Mouse (Mus musculus): ENCODE results near the gene Gucy1b2. TPM values are rescaled to one million over a fixed set of nuclear protein-coding genes. Genes with fewer than 3 reads are reported as not detected.

The Gucy1b2 gene
- total RNA-seq, 4 experiments from 2014 or later, result 0.16 to 0.43 (median 0.23) TPM

DNA sequence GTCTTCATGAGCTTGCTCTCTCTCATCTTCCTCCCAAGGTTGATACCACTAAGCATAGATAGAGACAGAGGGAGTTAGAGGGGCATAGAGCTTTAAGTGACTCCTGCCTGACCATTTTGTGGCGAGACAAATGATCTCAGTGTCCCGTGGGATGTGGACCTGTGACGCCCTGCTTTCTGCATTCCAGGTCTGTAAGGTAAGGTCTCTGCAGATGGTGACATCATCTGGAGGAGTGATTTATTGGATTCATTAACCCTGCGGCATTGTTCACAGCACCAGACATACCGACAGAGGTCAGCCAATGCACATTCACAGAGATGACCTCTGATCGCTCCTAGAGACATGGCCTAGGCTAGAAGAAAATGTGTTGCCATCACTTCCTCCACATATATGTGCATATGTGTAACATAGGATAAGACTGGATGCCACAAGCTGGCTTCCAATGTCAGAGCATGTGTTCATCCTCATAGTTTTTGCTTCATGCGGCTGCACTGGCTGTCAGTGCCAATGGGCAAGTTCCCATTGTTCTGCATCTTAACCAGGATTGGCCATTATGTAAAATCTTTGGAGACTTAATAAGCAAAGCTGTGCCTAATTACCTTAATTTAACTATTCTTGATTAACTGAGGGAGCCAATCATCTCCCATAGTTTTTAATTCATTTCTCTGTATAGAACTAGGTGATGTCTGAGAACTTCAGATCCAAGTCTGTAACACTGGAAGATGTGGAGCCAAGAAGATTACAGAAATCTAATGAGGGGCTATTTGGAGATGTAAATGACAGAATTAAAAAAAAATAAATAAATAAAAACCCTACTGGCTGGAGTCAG is 9.5 kb downstream of the Gucy1b2 start:
- DNase-seq (ENCODE audit: low spot score in 2 of 2), result no peak

DNA sequence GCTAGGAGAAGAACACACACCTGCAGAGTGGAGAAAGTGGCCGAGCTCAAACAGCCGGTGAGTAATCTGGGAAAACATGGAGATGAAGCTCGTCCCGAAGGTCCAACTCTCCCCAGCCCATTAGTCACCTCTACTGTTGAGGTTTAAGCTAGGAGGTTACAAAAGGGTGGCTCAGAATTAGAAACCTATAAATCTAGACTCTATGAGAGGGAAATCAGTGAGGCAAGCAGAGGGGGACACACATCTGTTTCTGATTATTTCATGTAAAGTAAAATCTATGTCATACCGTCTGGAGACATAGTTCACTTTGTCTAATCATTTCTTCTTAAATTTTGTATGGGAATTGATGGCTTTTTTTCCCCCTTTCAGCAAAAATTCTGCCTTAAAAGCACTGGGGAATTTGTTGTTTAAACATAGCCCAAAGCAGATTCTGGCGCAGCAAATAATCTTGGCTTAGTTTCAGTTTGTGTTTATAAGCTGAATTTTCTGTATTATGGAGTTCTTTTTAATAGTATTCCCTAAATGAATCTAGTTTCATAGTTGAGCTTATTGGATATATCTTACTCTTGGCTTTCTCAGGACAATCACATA is 12.2 kb downstream of the Gucy1b2 start:
- no peak for DNase-seq (ENCODE audit: low spot score in 2 of 2)

DNA sequence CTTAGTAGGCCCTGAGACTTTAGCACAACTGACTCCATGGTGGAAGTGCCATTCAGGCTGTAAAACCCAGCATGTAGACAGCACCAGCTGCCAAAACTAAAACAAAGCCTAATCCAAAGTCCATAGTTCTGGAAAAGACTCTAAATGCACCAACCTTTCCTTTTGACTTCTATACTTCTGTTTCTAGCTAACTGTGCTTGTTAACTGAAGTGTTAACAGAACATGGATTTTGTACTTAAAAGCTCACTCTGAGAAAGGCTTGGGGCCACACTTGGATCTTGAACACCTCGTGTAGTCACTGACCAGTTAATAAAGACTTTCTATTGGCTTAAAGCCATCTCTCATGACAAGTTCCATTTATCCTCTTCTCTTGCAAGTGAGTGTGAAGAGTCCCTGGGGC is 13.1 kb downstream of the Gucy1b2 start:
- no peak for DNase-seq (ENCODE audit: low spot score in 2 of 2)

DNA sequence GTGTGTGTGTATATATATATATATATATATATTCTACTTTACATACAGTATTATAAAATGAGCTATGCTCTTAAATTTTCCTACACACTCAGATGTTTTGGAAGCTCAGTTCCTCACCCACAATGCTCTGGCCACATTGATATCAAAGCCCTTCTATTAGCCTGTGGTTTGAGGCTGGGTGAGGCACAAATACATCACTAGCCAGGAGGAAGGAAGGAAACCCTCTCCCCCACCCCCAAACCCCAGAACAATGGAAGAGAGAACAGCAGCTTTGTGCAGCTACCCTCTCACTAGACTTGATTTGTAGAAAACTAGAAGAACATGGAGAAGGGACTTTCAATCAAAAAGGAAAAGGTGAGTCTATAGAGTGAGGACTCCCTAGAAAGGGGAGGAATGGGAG is 16.1 kb downstream of the Gucy1b2 start:
- DNase-seq (ENCODE audit: low spot score in 2 of 2), result no peak

DNA sequence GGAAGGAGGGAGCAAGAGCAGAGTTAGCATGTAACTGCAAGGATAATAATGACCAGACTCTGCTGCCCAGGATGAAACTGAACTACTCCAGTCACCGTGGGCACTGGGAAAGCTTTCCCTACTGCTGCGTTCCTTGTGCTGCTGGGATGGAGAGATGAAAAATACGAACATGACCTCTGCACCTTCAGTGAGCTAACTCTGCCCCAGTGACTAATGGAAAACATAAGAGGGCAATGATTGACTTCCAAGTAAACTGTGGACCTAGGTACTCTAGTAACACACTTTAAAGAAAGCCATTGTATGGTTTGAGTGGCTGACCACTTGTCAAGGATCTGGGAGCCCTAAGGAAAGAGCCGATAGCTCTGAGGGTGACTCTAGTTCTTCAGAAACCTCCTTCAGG is 17.9 kb downstream of the Gucy1b2 start:
- DNase-seq (ENCODE audit: low spot score in 2 of 2), result no peak

DNA sequence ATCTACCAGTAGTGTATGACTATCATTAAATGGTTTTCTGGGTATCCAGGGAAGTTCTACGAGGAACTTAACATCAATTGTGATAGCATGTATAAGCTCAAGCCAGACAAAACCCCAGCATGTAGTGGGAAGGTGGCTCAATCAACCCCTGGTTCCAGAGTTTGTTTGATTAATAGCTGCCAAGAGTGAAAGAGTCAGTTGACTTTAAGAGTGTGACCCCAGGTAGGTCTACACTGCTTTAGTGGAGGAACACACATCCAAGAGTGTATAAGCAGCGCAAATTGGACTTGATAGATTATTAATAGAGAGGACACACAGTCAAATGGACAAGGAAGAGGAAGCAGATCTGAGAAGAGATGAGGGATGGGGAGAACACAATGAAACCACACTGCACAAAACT is 18.3 kb downstream of the Gucy1b2 start:
- DNase-seq (ENCODE audit: low spot score in 2 of 2), result no peak

DNA sequence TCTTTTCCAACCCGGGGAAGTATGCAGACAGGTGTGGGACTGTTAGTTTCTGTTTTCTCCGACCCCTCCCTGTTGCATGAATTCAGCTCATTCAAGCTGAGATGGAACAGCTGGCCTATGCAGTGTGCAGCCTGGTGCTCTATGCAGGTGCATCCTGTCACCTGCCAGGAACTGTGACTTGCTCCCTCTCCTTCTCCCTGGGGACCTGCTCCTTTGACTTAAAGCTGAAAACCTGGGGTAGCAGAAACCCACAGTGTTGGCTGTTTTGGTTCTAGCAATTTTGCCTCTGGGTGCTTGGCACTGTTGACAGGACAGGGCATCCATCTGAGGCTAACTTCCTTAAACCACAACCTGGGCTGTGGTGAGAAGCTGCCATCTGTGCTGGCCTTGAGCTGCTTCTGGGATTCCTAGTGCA is 30.8 kb downstream of the Gucy1b2 start:
- DNase-seq (ENCODE audit: low spot score in 2 of 2), result no peak

DNA sequence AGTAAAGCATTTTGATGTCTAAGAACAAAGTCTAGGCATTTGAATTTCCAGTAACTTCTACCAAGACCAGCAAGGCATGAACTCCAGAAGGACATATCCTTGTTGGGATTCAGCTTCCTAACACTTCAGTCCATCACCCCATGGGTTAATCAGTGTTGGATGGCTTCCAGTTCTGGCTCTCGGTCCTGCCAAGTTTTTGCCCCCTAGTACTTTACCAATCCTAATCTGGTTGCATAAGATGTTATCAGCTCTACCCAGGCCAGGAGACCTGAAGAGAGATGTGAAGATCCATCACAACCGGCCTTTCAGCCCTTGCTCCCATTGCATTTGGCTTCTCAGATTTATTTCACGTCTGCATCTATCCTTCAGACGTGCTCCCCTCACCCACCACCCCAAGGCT is 33.8 kb downstream of the Gucy1b2 start:
- no peak for DNase-seq (ENCODE audit: low spot score in 2 of 2)

DNA sequence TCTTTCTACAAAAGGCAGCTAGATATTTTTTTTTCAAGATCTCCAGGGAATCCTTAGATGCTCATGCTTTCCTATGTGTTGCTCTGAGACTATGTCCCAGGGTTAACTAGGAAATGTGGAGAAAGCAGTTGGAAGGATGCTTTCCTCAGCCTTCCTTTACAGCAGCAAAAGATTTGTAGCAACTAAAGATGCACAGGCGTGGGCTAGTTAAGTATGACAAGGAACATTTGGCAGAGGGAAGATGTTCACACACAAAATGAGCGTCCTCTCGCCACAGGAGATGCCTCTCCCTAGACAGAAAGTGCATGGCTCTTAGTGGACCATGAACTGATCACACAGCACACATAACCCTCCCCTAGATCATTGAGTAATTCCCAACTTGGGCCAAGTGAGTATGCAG is 38.6 kb downstream of the Gucy1b2 start:
- no peak for DNase-seq (ENCODE audit: low spot score in 2 of 2)

DNA sequence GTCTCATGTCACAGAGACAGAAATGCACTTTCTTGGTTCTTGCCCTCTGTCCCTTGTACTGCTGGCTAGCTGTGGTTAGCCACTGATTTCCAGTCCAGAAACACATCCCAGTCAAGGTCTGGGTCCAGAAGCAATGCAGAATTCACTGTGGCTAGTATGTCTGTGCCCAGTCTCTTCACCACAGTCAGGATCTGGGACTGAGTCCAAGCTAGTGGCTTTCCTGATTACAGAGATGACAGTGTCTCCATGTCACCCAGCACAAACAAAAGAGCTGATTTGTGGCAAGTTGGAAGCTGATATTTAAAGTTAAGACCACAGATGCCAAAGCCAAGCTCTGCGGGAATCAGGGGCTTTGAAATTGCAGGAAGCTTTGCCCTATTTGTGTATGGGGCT is 39.4 kb downstream of the Gucy1b2 start:
- DNase-seq (ENCODE audit: low spot score in 2 of 2), result peak; percentile 32 to 48

DNA sequence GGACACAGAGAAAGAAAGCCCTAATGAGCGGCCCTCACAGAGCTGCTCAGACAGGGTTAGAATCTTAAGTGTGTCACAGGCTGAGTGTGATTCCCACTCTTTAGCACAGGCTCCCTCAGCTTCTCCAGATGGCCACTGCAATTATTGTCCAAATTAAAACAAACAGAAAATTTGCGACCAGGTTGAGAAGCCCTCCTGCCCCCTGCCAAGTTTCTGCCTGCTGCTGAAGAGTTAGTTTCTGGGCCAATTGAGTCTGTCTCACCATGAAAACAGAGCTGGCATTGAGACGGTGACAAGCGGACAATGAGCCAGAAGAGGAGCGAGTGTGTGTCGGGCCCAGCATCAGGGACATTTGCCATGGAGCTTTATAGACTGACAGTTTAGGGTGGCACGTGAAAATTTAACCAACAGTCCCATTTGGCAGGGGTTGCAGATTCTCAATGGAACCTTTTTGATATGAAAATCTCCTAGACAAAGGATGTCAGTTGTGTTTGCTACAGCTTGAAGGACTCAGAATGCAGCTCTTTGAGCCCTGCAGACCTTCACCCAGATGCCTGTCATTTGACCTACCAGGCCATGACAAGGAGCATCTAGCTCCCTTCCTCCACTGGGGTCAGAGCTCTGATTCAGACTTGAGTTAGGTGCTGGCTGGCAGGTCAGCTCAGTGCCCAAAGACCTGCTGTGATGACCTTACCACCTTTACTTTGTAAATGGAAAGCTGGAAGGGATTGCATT is 39.9 kb downstream of the Gucy1b2 start:
- peak; percentile 19 to 36 for DNase-seq (ENCODE audit: low spot score in 2 of 2)

DNA sequence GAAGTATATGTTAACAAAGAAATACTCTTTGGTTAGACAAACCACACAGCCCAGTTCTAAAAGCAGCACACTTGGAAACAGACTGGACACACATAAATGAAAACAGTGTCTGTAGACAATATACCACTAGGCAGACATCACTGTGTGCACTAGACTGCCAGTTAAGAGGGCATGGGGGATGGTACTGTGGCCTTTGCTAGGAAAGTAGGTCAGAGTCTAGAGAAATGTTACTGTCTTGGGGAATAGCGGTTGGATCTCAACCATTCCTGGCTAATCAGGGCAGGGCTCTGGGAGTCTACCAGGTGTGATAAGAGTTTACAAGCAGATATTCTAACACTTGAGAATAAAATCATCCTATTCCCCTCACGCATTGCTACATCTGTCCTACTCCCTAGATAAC is 60.7 kb downstream of the Gucy1b2 start:
- DNase-seq (ENCODE audit: low spot score in 2 of 2), result no peak

DNA sequence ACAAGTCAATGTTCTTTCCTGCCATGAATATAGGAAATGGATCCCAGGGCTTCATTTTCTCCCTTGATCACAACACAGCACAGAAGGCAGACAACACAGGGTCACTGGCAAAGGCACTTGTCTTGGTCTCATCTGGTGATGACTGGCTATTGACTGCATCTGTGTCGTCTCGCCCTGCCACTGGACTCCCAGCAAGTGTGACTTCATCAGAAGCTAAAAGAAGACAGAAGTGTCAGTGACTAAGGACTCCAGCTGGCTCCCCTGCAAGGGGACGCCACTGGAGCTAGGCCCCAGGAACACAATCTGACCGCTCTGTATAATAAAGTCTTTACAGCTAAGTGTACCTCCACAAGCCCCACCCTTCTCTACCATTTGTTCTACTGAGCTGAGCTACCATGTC is 63.3 kb downstream of the Gucy1b2 start:
- no peak for DNase-seq (ENCODE audit: low spot score in 2 of 2)

DNA sequence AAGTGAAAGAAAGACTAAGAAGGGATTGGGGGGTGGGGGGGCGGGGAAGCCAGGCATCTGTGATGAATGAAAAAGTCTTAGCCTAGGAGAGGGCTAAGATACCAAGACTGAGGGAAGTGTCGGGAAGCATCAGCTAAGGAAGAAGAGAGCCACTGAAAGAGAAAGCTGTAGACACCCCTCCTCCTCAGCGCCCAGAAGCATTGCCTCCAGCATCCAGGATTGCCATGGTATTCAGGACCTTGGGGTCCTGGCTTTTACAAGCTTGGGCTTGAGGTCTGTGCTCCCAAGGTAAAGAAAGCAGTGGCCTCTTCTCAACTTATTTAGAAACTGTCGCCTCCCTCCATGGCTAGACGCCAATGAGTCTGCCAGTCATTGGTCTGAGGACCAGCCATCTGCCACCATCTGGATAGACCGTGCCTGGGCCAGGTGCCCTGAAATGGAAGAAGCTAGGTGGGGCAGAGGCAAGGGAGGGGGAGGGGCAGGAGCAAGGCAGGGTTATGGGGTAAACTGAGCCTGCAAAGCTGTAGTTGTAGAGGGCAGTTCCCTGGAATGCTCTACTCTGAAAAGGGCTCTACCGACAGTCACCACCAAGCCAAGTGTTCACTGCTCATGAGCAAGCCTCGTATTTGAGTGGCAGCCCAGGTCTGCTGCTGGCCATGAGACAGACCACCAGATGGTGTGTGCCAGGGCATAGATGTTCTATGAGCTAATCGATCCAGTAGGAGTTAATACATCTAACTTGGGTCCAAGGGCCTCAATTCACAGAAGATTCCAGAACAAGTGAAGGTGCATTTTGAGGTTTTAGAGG is 66.2 kb downstream of the Gucy1b2 start:
- DNase-seq (ENCODE audit: low spot score in 2 of 2), result peak in 1 of 2 experiments; percentile 8

DNA sequence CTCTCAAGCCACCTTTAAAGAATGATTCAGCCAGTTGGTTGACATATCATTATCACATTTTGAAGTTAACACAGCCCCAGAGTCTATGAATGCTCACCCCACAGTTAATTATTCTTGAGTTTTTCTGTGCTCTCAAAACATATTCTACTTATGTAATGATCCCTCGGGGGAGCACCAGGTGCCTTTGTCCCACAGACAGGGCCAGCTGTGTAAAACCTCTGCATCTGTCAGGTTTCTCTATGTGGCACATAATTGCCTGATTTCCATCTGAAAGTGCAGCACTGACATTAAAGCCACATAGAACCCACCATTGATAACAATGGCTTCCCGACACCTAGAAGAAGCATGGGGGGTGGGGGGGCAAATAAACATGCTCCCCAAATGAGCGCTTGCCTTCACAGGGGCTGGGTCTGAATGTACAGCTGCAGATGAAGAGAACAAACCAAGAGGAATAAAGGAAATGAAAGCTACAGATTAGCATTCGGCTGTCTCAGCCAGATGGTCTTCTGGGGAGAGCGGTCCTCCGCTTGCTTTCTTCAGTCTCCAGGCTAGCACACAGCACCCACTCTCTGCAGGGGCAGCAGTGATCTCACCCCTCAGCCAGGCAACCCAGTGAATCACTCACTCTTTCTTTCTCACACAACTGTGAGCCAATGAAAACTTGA is 66.9 kb downstream of the Gucy1b2 start:
- DNase-seq (ENCODE audit: low spot score in 2 of 2), result peak; percentile 22 to 38

DNA sequence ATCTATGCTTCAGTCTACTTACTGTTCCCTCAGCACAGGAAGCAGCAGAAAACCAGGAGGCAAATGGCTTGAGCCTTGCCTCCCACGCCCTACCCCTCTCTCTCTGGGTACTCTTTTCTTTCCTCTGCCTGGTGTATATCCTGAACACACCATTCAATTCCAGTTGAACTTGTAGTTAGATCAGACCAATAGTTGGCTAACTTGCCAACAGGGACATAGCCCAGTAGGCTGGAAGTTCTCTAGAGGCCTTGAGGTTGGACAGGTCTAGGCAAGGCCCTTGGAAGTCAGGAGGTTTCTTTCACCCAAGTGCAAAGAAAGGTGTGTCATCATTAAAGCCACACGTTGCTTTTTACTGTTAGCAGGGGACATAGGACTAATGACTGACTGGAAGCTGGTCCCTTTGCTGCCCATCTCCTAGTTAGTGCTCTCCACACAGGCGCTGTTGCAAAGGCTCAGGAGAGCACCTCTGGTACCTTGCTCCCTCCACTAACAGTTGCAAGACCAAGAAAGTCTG is 72.2 kb downstream of the Gucy1b2 start:
- no peak for DNase-seq (ENCODE audit: low spot score in 2 of 2)

DNA sequence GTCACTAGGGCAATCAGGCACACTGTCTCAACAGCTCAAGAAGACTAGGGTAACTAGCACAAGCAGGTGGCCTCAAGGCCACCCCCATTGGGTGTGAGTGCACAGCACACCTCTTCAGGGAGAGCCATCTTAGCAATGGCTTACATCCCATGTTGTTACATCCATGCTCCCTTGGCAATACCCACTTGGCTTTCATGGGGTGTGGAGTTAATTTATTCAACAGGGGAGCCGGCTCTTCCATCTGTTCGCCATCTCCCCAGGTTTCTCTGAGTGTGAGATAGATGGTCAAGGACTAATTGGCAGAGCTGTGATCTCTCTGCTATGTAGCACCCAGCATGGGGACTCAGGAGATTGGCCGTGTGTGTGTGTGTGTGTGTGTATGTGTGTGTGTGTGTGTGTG is 73.0 kb downstream of the Gucy1b2 start:
- DNase-seq (ENCODE audit: low spot score in 2 of 2), result no peak

DNA sequence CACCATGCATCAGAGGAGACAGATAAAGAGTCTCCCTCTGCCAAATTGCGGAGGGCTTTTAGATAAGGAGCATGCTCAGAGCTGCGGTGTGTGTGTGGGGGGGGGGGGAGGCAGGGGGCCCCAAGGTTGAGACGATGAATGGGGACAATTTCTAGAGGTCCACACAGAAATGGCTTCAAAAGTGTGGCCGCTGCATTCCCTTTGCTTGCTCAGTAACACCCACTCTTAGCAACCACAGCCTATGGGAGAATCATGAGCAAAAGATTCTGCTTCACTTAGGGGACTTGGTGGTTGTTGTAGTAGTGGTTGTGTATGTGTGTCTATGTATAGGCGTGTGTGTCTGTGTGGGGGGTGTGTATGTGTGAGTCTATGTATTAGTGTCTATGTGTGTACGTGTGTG is 75.5 kb downstream of the Gucy1b2 start:
- no peak for DNase-seq (ENCODE audit: low spot score in 2 of 2)

DNA sequence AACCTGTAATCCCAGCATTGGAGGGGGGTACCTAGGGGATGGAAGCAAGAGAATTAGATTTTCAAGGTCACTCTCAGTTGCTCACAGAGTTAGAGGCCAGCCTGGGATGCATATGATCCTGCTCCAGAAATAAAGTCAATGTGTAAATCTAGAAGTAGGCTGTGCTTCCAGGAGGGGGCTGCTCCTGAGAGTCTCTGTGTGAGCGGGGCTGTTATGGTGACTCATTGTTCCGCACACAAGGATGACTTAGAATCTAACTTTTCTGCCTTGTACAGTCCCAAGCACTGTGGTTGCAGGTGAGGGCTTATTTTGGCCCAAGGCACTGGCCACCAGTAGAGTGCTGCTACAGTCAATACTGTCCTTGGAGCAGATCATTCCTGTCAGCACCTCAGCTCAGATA is 76.7 kb downstream of the Gucy1b2 start:
- DNase-seq (ENCODE audit: low spot score in 2 of 2), result no peak

DNA sequence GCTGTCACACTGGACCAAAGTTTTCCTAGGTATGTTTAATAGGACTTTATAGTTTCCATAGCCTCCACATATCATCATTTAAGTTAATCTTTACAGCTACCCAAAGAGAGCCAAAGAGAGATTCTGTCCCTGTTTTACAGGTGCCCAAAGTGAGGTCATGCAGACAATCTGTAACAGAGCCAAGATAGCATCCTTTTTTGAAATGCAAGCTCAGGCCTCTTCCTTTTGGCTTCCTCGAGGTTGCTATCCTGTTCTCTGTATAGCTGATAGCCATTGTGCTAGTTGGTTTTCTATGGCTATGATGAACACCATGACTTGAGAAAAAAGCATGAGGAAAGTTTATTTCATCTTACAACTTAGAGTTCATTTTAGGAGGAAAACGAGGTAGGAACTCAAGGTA is 80.0 kb downstream of the Gucy1b2 start:
- DNase-seq (ENCODE audit: low spot score in 2 of 2), result no peak

DNA sequence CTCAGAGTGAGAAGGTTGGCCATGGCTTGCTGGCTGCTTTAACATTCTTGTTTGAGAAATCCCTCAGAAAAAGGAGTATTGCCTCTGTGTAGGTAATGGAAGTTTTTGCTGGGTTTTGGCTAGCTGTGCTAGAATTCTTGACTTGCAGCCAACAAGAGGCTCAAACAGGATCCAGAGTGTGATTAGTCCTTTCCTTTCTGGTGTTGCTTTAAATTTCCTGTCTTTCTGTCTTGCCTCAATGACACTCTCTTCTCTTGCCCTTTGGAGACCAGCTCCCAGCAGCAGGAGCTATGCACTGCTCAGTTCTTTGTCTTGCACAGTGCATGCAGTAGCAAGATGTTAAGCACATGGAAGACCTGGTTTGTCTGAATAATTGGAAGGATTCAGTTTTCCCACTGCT is 80.4 kb downstream of the Gucy1b2 start:
- no peak for DNase-seq (ENCODE audit: low spot score in 2 of 2)

Measured in layer of hippocampus, adult 8-10 months (tissue).